Comparison of ENCODE assay signal across 8 mouse cellular contexts in genomic region chr9:62122508-62123215, GRCm38 (mm10). TPM values are rescaled to one million over a fixed set of nuclear protein-coding genes. Genes with fewer than 3 reads are reported as not detected.
DNase-seq lines count a peak whose midpoint lies in the region; ATAC-seq lines count a peak whose summit lies in the region.

Glce (minus strand) TSS chr9:62122655.

- no peaks in the 10 kb centered on the region for H3K9me3 ChIP-seq in hindbrain, embryonic 16.5 days (ENCODE audit: control insufficient read depth, low read length)

- peak; percentile 98 for ATAC-seq in hindbrain, embryonic 16.5 days

- H3K36me3 ChIP-seq in hindbrain, embryonic 16.5 days (ENCODE audit: control insufficient read depth, insufficient read depth, low read length): no peaks in the 10 kb centered on the region
- H3K36me3 ChIP-seq in macrophage (ENCODE audit: inconsistent target): no peaks in the 10 kb centered on the region

- no peaks in the 10 kb centered on the region for H3K79me2 ChIP-seq in macrophage (ENCODE audit: inconsistent target)

- H3K4me1 ChIP-seq in hindbrain, embryonic 16.5 days (ENCODE audit: control insufficient read depth, insufficient read depth, low read depth, low read length): peaks cover 7% of the 10 kb centered on the region

- peak within 1 kb of the TSS; percentile 95 for H3K9ac ChIP-seq in hindbrain, embryonic 16.5 days (ENCODE audit: low read depth, low read length)

- H3K4me2 ChIP-seq in hindbrain, embryonic 16.5 days (ENCODE audit: low read length): peak within 1 kb of the TSS; percentile 77

- WGBS in hindbrain, embryonic 16.5 days: under 1% methylated on average over 47 of the region's 51 CpGs
- WGBS in macrophage (ENCODE audit: missing documents): under 1% methylated on average over 44 of the region's 51 CpGs

- peak; percentile 94 for DNase-seq in WW6 (ENCODE audit: low read depth, low spot score)
- DNase-seq in cerebellum, postnatal 4 days (ENCODE audit: low spot score in 2 of 2): peak; percentile 95 to 98
- peak; percentile 98 for DNase-seq in gastrocnemius, adult 18-20 months (ENCODE audit: low spot score)
- peak; percentile 97 to 98 for DNase-seq in left cerebral cortex, adult 18-20 months (ENCODE audit: low spot score in 2 of 2)
- DNase-seq in right cerebral cortex, adult 18-20 months: peak; percentile 98
- DNase-seq in urinary bladder, postnatal 10 days (ENCODE audit: low spot score): peak; percentile 87

- no peaks in the 10 kb centered on the region for H3K27me3 ChIP-seq in hindbrain, embryonic 16.5 days (replicated peaks; ENCODE audit: control insufficient read depth, insufficient read depth, low read length)

- H3K27ac ChIP-seq in hindbrain, embryonic 16.5 days (ENCODE audit: low read depth, low read length): peak within 1 kb of the TSS; percentile 97
- H3K27ac ChIP-seq in macrophage: no peak within 1 kb of the TSS

- H3K4me3 ChIP-seq in hindbrain, embryonic 16.5 days (ENCODE audit: low read length): peak within 1 kb of the TSS; percentile 87
- H3K4me3 ChIP-seq in macrophage (ENCODE audit: inconsistent target): peak within 1 kb of the TSS; percentile 84

RNA-seq across cellular contexts. Expression of gene Glce, which starts in this region (rescaled TPM):
- 1 to 10 TPM; 5.8 TPM for total RNA-seq in gastrocnemius, adult 18-20 months (2021)
- 26.4 and 27.2 TPM in 2 replicates for polyA plus RNA-seq in hindbrain, embryonic 16.5 days (2015; fragmentation: Nextera tagmentation; extraction: Ambion mirVana)
- total RNA-seq in left cerebral cortex, adult 18-20 months (2021): 10 to 100 TPM; 37.1 to 37.8 TPM
- 10 to 100 TPM in 17 of 26 experiments, 1 to 10 TPM in 9; 6.1 to 37.1 (median 11.5) TPM for total RNA-seq in macrophage (2018; cell fraction: chromatin; rRNA removed)
- 10 to 100 TPM in 19 of 26 experiments, 1 to 10 TPM in 7; 7.9 to 19.3 (median 11.7) TPM for total RNA-seq in macrophage (2018; cell fraction: cytosol; rRNA removed)
- 10 to 100 TPM; 11.2 to 29.1 (median 16.4) TPM for total RNA-seq in macrophage (2018; cell fraction: nucleus; rRNA removed)
- 9.6 to 13.4 TPM (median 10.4 TPM) in 3 replicates for polyA plus RNA-seq in macrophage (2018)

Comparison
In these comparisons a context has a peak if more than half of its experiments do, and no peak if none do; other contexts are left out.
1. RNA of gene Glce (total RNA-seq): 37.1 to 37.8 TPM in left cerebral cortex, adult 18-20 months; 5.8 TPM in gastrocnemius, adult 18-20 months; every median in the first group is over 4 times any median in the second.
2. Peak in every context shown above with its lines, with median percentiles within 50 percentile points of each other: DNase-seq.